Mouse (Mus musculus): ENCODE results near the gene Aldh1l2.

The Aldh1l2 gene

GRCm38 (mm10) chr10:83457531-83457930 is 76.4 kb downstream of the Aldh1l2 start:
- DNase-seq (ENCODE audit: low read depth, low spot score) = no peak

GRCm38 (mm10) chr10:83448582-83448981 is 85.4 kb downstream of the Aldh1l2 start:
- DNase-seq (ENCODE audit: low read depth, low spot score) = no peak

Data from retina, postnatal 7 days (tissue).